ENCODE assay signal across 16 mouse cellular contexts in genomic region chr5:53901406-53901805, GRCm38 (mm10).
DNase-seq lines count a peak whose midpoint lies in the region; ATAC-seq and TF ChIP-seq lines count a peak whose summit lies in the region.
"Had no signal": no experiment of that assay in that cellular context is flagged by ENCODE, and none has a peak within 500 bp of the region (broad histone marks: within the 10 kb centered on the region; RNA-seq: fewer than 3 reads in every experiment).

No protein-coding gene starts in this region.

- H3K4me1 ChIP-seq in embryonic facial prominence, embryonic 11.5 days (ENCODE audit: control insufficient read depth, insufficient read depth, low read length) = no peaks in the 10 kb centered on the region
- 0 out of 2 replicates have a peak, but pooled peaks cover 3% of the 10 kb centered on the region for H3K4me1 ChIP-seq in limb, embryonic 14.5 days (ENCODE audit: control insufficient read depth, insufficient read depth, low read length)
- no peaks in the 10 kb centered on the region for H3K4me1 ChIP-seq in neural tube, embryonic 15.5 days
- H3K4me1 ChIP-seq: neural tube, embryonic 13.5 days had no signal

- no peak overlapping the region for H3K4me2 ChIP-seq in embryonic facial prominence, embryonic 11.5 days (ENCODE audit: low read depth, low read length)
- no peak overlapping the region for H3K4me2 ChIP-seq in limb, embryonic 14.5 days (replicated peaks; ENCODE audit: low read depth, low read length, severe bottlenecking)
- no peak overlapping the region for H3K4me2 ChIP-seq in neural tube, embryonic 15.5 days
- H3K4me2 ChIP-seq: hindbrain, embryonic 14.5 days; neural tube, embryonic 13.5 days had no signal

- TF ChIP-seq POLR2A in limb, embryonic 14.5 days (IDR thresholded peaks at IDR 0.05; ENCODE audit: borderline replicate concordance, extremely low read depth, insufficient read depth, insufficient read length) = no peak

- peak; percentile 28 for DNase-seq in heart, postnatal 4 days
- DNase-seq in heart, adult 9 months (ENCODE audit: low spot score in 2 of 2) = no peak
- DNase-seq in embryonic facial prominence, embryonic 11.5 days (ENCODE audit: low spot score) = peak; percentile 19
- peak; percentile 10 for DNase-seq in forelimb bud, embryonic 11.5 days (ENCODE audit: low read depth, low spot score)
- peak; percentile 49 for DNase-seq in limb, embryonic 14.5 days (ENCODE audit: low spot score)
- no peak for DNase-seq in cerebellum, adult 9-10 months
- DNase-seq: adrenal gland, adult 2 months; cerebellum, adult 18-20 months; kidney, postnatal 36 days; right cerebral cortex, postnatal 4 days had no signal

- H3K27ac ChIP-seq in embryonic facial prominence, embryonic 11.5 days (replicated peaks; ENCODE audit: low read depth, low read length) = no peak overlapping the region
- H3K27ac ChIP-seq in limb, embryonic 14.5 days (replicated peaks; ENCODE audit: low read depth, low read length) = no peak overlapping the region
- H3K27ac ChIP-seq in neural tube, embryonic 15.5 days (replicated peaks) = no peak overlapping the region
- H3K27ac ChIP-seq: hindbrain, embryonic 14.5 days; neural tube, embryonic 13.5 days had no signal

- no peaks in the 10 kb centered on the region for H3K9me3 ChIP-seq in embryonic facial prominence, embryonic 11.5 days (replicated peaks; ENCODE audit: control insufficient read depth, low read length)
- no peaks in the 10 kb centered on the region for H3K9me3 ChIP-seq in limb, embryonic 14.5 days (ENCODE audit: control insufficient read depth, low read length)
- H3K9me3 ChIP-seq in neural tube, embryonic 15.5 days (replicated peaks) = no peaks in the 10 kb centered on the region
- H3K9me3 ChIP-seq: neural tube, embryonic 13.5 days had no signal

- no peak overlapping the region for H3K9ac ChIP-seq in embryonic facial prominence, embryonic 11.5 days (replicated peaks; ENCODE audit: low read length)
- no peak overlapping the region for H3K9ac ChIP-seq in limb, embryonic 14.5 days (ENCODE audit: low read depth, low read length, severe bottlenecking)
- H3K9ac ChIP-seq in neural tube, embryonic 15.5 days (replicated peaks) = no peak overlapping the region
- H3K9ac ChIP-seq: hindbrain, embryonic 14.5 days; neural tube, embryonic 13.5 days had no signal

- no peak overlapping the region for H3K4me3 ChIP-seq in embryonic facial prominence, embryonic 11.5 days (ENCODE audit: low read depth, low read length)
- no peak overlapping the region for H3K4me3 ChIP-seq in limb, embryonic 14.5 days (replicated peaks; ENCODE audit: low read length)
- no peak overlapping the region for H3K4me3 ChIP-seq in neural tube, embryonic 15.5 days (replicated peaks)
- H3K4me3 ChIP-seq: neural tube, embryonic 13.5 days had no signal

- no peaks in the 10 kb centered on the region; the same call in 1 of the 2 replicates for H3K36me3 ChIP-seq in embryonic facial prominence, embryonic 11.5 days (replicated peaks; ENCODE audit: control insufficient read depth, insufficient read depth, low read depth, low read length)
- peaks cover 20% of the 10 kb centered on the region for H3K36me3 ChIP-seq in limb, embryonic 14.5 days (ENCODE audit: control insufficient read depth, insufficient read depth, low read length)
- peaks cover 42% of the 10 kb centered on the region for H3K36me3 ChIP-seq in neural tube, embryonic 15.5 days

- WGBS in embryonic facial prominence, embryonic 11.5 days = 54% methylated on average over 9 of the region's 9 CpGs
- 28% methylated on average over 9 of the region's 9 CpGs for WGBS in limb, embryonic 14.5 days
- 75% methylated on average over 9 of the region's 9 CpGs for WGBS in neural tube, embryonic 15.5 days

- no peak for ATAC-seq in embryonic facial prominence, embryonic 11.5 days (replicated peaks; ENCODE audit: insufficient number of reproducible peaks, low FRiP score, low TSS enrichment, low read depth)
- ATAC-seq in limb, embryonic 14.5 days (ENCODE audit: low FRiP score, low read depth) = peak; percentile 74
- ATAC-seq in neural tube, embryonic 15.5 days (ENCODE audit: low FRiP score) = no peak
- ATAC-seq: CD4-positive, CD25-positive, alpha-beta regulatory T cell, adult 4 months; forebrain, embryonic 14.5 days; intestine, postnatal 0 days had no signal

- no peaks in the 10 kb centered on the region for H3K27me3 ChIP-seq in embryonic facial prominence, embryonic 11.5 days (ENCODE audit: control insufficient read depth, insufficient read depth, low read length)
- H3K27me3 ChIP-seq in limb, embryonic 14.5 days (ENCODE audit: control insufficient read depth, insufficient read depth, low read length) = no peaks in the 10 kb centered on the region
- H3K27me3 ChIP-seq in neural tube, embryonic 15.5 days (replicated peaks) = no peaks in the 10 kb centered on the region
- H3K27me3 ChIP-seq: neural tube, embryonic 13.5 days had no signal

Comparison
In these comparisons a context has a peak if more than half of its experiments do, and no peak if none do; other contexts are left out.
1. DNase-seq: peak in heart, postnatal 4 days (single experiment), embryonic facial prominence, embryonic 11.5 days (single experiment), forelimb bud, embryonic 11.5 days (single experiment) and limb, embryonic 14.5 days (single experiment); none in heart, adult 9 months (0 of 2) and cerebellum, adult 9-10 months (single experiment).